Mouse (Mus musculus) heart, embryonic 11.5 days (tissue): ENCODE measurements around the gene Ddx4. TPM values are rescaled to one million over a fixed set of nuclear protein-coding genes. Genes with fewer than 3 reads are reported as not detected.
"Not testable (repeated sequence)": the region's sequence is repeated elsewhere in the genome, so short reads cannot be mapped to it uniquely, and the experiment has no call there.

Source experiments
- ATAC-seq: fragments of 200-750 bp; cut with Nextera tagmentation; replicated peaks from 2 replicates; pipeline ENCODE4 v1.8.0; 2017; ENCODE audit warnings: moderate library complexity; ENCODE audit not compliant: insufficient number of reproducible peaks, low FRiP score, low TSS enrichment
- H3K27ac ChIP-seq: fragments of 300-500 bp; sonication (generic); 2 replicates; pipeline ENCODE4 v1.5.1; 2014; ENCODE audit warnings: mild to moderate bottlenecking, low read depth, low read length
- H3K27me3 ChIP-seq: fragments of 300-500 bp; sonication (generic); 2 replicates; pipeline ENCODE4 v1.6.1; 2014; ENCODE audit warnings: mild to moderate bottlenecking, low read length, mixed read lengths; ENCODE audit not compliant: control insufficient read depth, insufficient read depth
- H3K36me3 ChIP-seq: fragments of 300-500 bp; sonication (generic); 2 replicates; pipeline ENCODE4 v1.6.1; 2014; ENCODE audit warnings: mild to moderate bottlenecking, low read length, moderate library complexity, mixed read lengths; ENCODE audit not compliant: control insufficient read depth, insufficient read depth
- H3K4me1 ChIP-seq: fragments of 300-500 bp; sonication (generic); 2 replicates; pipeline ENCODE4 v1.6.1; 2014; ENCODE audit warnings: low read length; ENCODE audit not compliant: control insufficient read depth, insufficient read depth
- H3K4me2 ChIP-seq: fragments of 300-500 bp; sonication (generic); 2 replicates; pipeline ENCODE4 v1.6.1; 2014; ENCODE audit warnings: mild to moderate bottlenecking, moderate library complexity
- H3K4me3 ChIP-seq: fragments of 300-500 bp; sonication (generic); 2 replicates; pipeline ENCODE4 v1.5.1; 2014; ENCODE audit warnings: low read depth, low read length
- H3K9ac ChIP-seq: fragments of 300-500 bp; sonication (generic); 2 replicates; pipeline ENCODE4 v1.6.1; 2014; ENCODE audit warnings: mild to moderate bottlenecking, low read depth, low read length, moderate library complexity
- H3K9me3 ChIP-seq: fragments of 300-500 bp; sonication (generic); replicated peaks from 2 replicates; pipeline ENCODE4 v1.6.1; 2016; ENCODE audit warnings: low read length; ENCODE audit not compliant: control insufficient read depth
- WGBS: fragments of 180-500 bp; shearing (Covaris S2); extraction: QIAGEN DNeasy Blood & Tissue Kit; methylation state at CpG from one replicate; pipeline ENCODE4 v1.1.7; 2014; ENCODE audit not compliant: insufficient replicate concordance; 5-methylcytosine and 5-hydroxymethylcytosine counted together
- polyA plus RNA-seq: library from polyadenylated mRNA; unstranded; fragments of >200 nt; fragmentation: Nextera tagmentation; extraction: Ambion mirVana; gene quantifications from 2 replicates; pipeline ENCODE4 v1.2.1, GENCODE M21; 2014

Ddx4 gene
- polyA plus RNA-seq, 1 experiment from 2014 or later: 1.2 TPM

DNA sequence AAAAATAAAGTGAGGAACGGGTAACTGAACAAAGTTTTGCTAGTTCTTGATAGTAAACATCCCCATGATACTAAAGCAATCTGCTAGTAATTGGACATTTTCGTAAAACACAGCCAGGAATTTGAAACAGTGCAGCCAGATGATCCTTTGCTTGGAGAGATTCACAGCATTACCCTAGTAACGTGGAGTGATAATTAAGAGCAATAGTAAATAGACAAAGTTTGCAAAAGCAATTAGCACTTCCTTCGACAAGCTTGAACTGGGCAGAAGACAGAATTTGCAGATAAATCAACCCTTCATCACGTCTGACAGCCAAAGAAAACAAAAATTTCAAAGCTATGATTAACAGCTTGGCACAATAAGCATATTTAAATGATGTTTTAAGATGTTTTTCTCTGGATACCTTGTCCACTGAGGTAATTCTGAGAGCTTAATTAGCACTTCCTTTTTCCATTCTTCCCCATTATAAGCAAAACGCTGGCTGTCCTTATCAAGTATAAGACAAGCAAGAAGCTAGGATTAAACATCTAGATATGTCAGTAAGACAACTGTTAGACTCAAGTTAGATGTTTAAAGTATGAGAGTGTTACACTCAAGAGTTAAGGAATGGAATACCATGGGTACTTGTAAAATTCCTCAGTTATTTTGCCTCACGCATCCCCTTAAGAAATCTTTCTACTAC lies 67.6 kb downstream of the Ddx4 start:
- WGBS: 48% methylated on average over 7 of the region's 7 CpGs
- no peak overlapping the region for H3K4me3 ChIP-seq
- no peaks in the 10 kb centered on the region for H3K9me3 ChIP-seq
- H3K27me3 ChIP-seq: no peaks in the 10 kb centered on the region
- no peaks in the 10 kb centered on the region for H3K4me1 ChIP-seq
- H3K27ac ChIP-seq: no peak overlapping the region
- no peaks in the 10 kb centered on the region for H3K36me3 ChIP-seq
- no peak overlapping the region for H3K9ac ChIP-seq
- ATAC-seq: no peak
- no peak overlapping the region for H3K4me2 ChIP-seq

DNA sequence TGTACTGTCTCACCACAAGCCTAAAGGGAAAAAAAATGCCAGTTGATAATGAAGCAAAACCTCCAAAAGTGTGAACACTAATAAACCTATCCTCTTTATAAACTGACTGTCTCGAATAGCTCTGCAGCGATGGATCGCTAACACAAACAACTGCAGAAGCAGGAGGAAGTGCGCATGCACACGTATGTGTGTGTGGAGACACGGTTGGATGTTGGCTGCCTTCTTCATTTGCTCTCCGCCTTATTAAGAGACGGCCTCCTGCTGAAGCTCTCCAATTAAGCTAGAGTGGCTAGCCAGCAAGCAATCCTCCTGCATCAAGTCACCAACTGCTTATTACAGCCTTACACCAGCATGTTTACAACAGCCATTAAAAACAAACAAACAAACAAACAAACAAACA lies 70.0 kb downstream of the Ddx4 start:
- H3K27me3 ChIP-seq: no peaks in the 10 kb centered on the region
- no peaks in the 10 kb centered on the region for H3K9me3 ChIP-seq
- WGBS: 88% methylated on average over 8 of the region's 8 CpGs
- H3K4me2 ChIP-seq: no peak overlapping the region
- no peak overlapping the region for H3K4me3 ChIP-seq
- H3K9ac ChIP-seq: no peak overlapping the region
- H3K36me3 ChIP-seq: no peaks in the 10 kb centered on the region
- no peaks in the 10 kb centered on the region for H3K4me1 ChIP-seq
- H3K27ac ChIP-seq: no peak overlapping the region
- ATAC-seq: no peak

DNA sequence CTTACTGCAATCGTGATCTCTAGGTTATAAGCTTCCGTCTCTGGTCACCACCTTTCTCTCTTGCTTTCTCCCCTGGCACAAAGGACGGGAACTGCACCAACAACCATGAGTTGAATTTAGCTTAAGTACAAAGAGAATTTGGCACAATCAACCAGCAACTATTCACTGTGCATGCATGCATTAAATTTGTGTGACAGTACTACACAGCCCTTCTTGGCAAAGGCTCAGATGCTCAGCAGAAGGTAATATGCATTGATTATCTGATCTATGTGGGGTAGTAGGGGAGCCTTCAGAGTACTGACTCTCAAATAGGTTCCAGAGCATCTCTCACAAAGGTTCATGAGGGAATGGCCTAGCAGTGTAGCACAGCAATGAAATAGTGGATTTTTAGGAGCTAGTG lies 70.5 kb downstream of the Ddx4 start:
- no peak overlapping the region for H3K4me3 ChIP-seq
- H3K4me1 ChIP-seq: no peaks in the 10 kb centered on the region
- no peaks in the 10 kb centered on the region for H3K27me3 ChIP-seq
- ATAC-seq: no peak
- no peak overlapping the region for H3K9ac ChIP-seq
- no peaks in the 10 kb centered on the region for H3K9me3 ChIP-seq
- no peaks in the 10 kb centered on the region for H3K36me3 ChIP-seq
- no peak overlapping the region for H3K27ac ChIP-seq
- WGBS: 74% methylated on average over 3 of the region's 3 CpGs
- no peak overlapping the region for H3K4me2 ChIP-seq

DNA sequence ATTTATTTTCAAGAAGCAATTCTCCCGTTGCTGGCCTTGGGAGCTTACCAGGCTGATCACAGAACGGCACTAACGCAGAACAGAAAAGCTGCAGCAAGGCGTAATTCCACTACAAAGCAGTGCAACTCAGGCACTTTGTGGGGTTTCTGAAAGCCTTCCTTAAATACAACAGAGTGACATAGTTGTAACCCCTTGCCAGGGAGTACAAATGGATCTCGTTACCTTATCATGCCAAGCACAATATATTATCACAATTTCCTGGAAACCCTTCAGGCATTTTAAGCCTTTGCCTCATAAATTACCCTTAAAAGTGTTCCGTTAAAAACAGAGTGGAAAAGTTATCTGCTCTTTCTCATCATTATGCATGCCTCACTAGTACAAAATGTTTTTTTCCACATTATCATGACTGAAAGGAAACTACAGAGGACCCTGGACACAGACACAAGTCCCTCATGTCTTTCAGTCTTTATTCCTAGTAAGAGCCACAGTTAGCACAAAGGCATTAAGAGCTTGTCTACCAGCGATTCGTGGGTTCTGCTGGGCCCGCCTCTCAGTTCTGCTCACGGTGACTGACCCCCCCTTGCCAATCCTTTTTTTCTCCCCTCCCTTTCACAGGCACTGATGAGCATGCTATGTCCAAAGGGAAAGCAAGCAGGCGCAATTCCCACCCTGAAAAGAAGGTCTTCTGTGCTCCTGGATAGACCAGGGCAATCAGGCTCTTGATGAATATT lies 71.5 kb downstream of the Ddx4 start:
- Histone ChIP-seq H3K9ac (no peak overlapping the region), H3K4me3 (no peak overlapping the region), H3K4me1 (no peaks in the 10 kb centered on the region), H3K9me3 (no peaks in the 10 kb centered on the region), H3K27ac (no peak overlapping the region), H3K4me2 (no peak overlapping the region), H3K36me3 (no peaks in the 10 kb centered on the region), H3K27me3 (no peaks in the 10 kb centered on the region)
- 43% methylated on average over 11 of the region's 11 CpGs for WGBS
- no peak for ATAC-seq

DNA sequence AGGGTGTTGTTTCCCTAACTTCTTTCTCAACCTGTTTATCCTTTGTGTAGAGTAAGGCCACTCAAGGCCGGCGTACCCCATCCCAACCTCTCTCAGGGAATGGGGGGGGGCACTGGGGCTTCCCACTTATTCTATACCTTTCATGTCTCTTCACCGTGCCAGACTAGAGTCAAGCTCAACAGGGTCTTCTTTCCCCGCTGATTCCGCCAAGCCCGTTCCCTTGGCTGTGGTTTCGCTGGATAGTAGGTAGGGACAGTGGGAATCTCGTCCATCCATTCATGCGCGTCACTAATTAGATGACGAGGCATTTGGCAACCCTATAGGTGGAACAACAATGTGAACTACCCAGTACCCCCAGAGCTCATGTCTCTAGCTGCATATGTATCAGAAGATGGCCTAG lies 74.2 kb downstream of the Ddx4 start:
- ATAC-seq, H3K9ac ChIP-seq, H3K4me2 ChIP-seq, H3K9me3 ChIP-seq, H3K4me1 ChIP-seq, H3K27ac ChIP-seq, H3K36me3 ChIP-seq, H3K27me3 ChIP-seq, H3K4me3 ChIP-seq: not testable (repeated sequence)
- 65% methylated on average over 11 of the region's 11 CpGs for whole genome bisulfite sequencing

DNA sequence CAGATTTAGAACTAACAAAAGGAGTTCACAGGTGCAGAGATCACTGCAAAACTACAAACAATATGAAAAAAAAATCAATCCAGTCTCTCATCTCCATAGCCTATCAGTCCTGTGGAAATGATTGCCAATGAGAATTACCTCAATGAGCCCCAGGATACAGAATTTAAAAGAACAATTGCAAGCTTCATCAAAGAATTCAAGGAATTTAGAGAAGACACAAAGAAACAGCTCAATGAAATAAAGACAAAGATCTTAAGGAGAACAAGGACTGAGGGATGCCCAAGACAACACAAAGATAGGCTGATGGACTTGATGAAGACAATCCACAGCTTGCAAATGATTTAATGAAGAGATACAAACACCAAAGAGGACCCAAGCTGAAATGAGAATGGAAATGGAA lies 78.5 kb downstream of the Ddx4 start:
- no peak overlapping the region for H3K4me2 ChIP-seq
- H3K27me3 ChIP-seq: no peaks in the 10 kb centered on the region
- H3K4me1 ChIP-seq: no peaks in the 10 kb centered on the region
- H3K9me3 ChIP-seq: no peaks in the 10 kb centered on the region
- H3K36me3 ChIP-seq: no peaks in the 10 kb centered on the region
- H3K9ac ChIP-seq: no peak overlapping the region
- H3K27ac ChIP-seq: no peak overlapping the region
- no peak for ATAC-seq
- H3K4me3 ChIP-seq: no peak overlapping the region

DNA sequence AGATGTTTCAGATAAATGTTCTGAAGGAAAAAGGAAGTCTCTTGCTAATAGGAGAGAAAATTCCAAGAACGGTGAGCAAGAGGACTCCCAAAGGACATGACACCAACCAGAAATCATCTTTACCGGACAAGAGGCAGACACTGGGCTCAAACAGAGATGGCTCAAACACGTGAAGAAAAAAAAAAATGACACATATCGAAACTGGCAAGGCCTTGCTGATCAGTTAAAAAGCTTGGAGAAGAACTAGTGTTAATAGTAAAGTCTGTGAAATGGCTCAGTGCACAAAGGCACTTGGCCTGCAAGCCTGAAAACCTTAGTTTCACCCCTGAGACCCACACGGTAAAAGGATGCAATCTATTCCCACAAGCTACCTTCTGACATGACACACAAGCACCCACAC lies 81.5 kb downstream of the Ddx4 start:
- WGBS: 70% methylated on average over 5 of the region's 5 CpGs
- Histone ChIP-seq H3K4me2 (no peak overlapping the region), H3K4me3 (no peak overlapping the region), H3K9me3 (no peaks in the 10 kb centered on the region), H3K9ac (no peak overlapping the region), H3K27me3 (no peaks in the 10 kb centered on the region), H3K36me3 (no peaks in the 10 kb centered on the region), H3K4me1 (no peaks in the 10 kb centered on the region), H3K27ac (no peak overlapping the region)
- no peak for ATAC-seq

DNA sequence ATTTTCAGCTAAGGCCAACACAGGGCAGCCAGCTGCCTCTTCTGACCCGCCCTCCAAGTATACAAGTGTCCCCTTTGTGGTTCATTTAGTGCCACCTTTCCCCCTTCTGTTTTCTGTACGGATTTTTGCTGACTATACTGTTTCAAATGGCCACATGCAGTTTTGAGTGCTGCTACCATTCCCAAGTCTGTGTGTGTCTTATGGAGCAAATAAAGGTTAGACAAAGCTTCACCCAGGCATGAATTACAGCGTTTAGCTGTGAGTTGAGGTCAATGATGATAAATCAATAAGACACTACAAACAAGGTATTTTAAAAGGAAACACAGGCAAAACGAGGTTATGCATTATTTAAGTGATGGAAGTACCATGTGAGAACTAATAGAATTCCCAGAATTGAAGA lies 82.7 kb downstream of the Ddx4 start:
- Histone ChIP-seq H3K4me1 (no peaks in the 10 kb centered on the region), H3K9me3 (no peaks in the 10 kb centered on the region), H3K4me2 (no peak overlapping the region), H3K36me3 (no peaks in the 10 kb centered on the region), H3K4me3 (no peak overlapping the region), H3K27me3 (no peaks in the 10 kb centered on the region), H3K9ac (no peak overlapping the region), H3K27ac (no peak overlapping the region)
- no peak for ATAC-seq
- 62% methylated on average over 4 of the region's 4 CpGs for WGBS

DNA sequence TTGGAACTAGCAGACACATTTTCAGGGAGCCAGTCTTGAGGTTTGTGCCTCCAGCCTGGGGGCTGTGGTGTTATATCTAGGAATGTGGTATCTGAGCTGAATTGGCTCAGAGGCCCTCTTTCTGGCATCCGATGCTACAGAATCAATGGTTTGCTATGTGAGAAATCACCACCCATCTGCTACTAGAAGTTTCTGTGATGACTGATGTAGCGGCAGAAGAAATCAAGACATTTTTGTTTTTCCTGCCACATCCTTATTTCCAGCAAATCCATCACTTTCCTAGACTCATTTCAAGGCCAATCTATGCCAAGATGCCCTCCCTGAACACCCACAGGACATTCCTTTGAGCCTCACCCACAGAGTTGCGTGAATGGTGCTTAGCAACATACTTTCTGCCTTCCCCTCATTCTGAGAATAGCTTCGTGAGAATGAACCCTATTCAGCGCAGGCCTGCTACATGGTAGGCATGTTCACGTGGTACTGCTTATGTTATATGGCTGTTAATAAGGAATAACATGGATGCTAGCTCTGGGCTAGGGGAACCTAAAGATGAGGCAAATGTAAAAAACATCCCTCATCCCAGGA lies 91.6 kb downstream of the Ddx4 start:
- Histone ChIP-seq H3K36me3 (no peaks in the 10 kb centered on the region), H3K27ac (no peak overlapping the region), H3K4me1 (no peaks in the 10 kb centered on the region), H3K9me3 (no peaks in the 10 kb centered on the region), H3K27me3 (no peaks in the 10 kb centered on the region), H3K4me2 (no peak overlapping the region), H3K9ac (no peak overlapping the region), H3K4me3 (no peak overlapping the region)
- no peak for ATAC-seq
- 81% methylated on average over 6 of the region's 6 CpGs for WGBS
